Mouse (Mus musculus) heart, adult 8-10 months (tissue): Measurements from ENCODE around the gene Dlgap4. TPM values are rescaled to one million over a fixed set of nuclear protein-coding genes. Genes with fewer than 3 reads are reported as not detected.
A peak's percentile ranks its signal among the peaks of the same experiment; 100 is the strongest.

Experiments
- DNase-seq: peaks from one replicate; pipeline ENCODE4 v3.0.0; 2022; ENCODE audit warnings: low spot score
- total RNA-seq, 4 experiments: library from RNA; stranded (reverse); gene quantifications; 2 replicates each; pipeline ENCODE4 v1.2.4; 2022

Dlgap4 gene
- 10 to 100 TPM; 29.1 to 42.6 (median 32.1) TPM for total RNA-seq

DNA sequence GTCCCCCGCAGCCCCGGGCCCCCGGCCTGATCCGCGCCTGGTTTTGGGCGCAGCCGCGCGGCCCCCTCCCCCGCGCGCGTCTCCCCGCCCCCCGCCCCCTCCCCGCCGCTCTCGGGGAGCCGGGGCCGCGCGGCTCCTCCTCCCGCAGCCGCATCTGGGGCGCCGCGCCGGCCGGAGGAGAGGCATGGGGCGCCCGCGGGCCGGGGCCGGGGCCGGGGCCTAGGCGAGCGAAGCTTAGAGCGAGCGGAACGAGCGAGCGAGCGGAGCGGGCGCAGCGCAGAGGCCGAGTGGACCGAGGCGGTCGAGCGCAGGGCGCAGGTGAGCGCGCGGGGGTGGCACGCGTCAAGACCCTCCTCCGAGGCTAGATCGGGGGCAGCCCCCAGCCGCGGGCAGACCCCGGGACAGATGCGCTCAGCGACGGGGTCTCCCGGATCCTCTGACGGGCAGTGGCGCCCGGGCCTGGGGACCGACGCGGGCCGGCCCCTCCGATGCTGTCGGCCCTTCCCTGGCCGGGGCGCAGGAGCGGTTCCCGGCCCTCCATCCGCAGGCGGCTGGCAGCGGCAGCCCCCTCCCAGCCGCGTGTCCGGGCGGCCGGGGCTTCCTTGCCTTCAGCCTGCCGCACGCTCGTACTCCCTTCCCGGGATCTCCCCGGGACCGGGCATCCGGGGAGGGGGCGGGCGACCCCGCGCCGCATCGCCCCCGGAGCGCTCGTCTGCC, at the start of gene Dlgap4:
TSS of gene Dlgap4 (plus strand) at position 165 of the 717 bp plus-strand sequence.
- no peak for DNase-seq

DNA sequence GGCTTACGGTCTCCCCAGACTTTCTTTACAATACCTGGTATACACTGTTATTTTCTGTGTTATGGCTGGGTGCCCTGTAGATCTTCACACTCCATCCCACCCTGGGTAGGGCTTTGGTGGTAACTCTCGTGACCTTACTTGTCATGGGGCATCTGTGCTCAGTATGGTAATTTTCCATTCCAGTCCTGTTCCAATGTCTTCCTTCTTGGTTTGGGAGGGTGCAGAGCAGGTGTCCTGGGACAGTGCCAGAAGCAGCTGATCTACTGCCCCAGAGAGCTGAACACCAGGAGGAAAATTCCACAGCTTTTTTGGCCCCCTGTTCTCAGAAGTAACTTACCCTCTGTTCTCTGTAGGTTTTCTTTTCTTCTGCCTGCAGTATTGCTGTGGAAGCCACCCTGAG, 47.0 kb upstream of the Dlgap4 start:
- no peak for DNase-seq

- DNase-seq = no peak
Observed at GRCm38 (mm10) chr2:156568647-156569046, 44.9 kb upstream of the Dlgap4 start.

- DNase-seq = no peak
Observed at GRCm38 (mm10) chr2:156569261-156569660, 44.2 kb upstream of the Dlgap4 start.

DNA sequence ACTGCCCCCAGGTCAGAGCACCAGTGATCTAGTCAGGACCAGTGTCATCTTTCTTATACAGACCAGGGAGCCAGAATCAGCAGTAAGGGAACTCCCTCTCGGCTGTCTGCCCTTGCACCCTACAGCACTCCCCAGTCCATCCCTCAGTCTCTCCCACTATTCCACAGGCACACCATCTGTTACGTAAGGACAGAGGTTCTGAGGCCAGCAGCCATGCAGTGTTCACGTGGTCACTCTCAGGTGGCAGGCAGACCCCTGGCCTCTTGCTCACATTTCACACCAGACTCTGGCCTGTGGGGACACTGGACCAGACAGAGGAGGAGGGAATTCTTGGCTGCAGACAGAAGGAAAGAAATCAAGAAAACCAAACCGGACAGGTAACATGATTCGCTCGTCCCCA, 42.0 kb upstream of the Dlgap4 start:
- no peak for DNase-seq

- DNase-seq = no peak
Observed at GRCm38 (mm10) chr2:156576850-156577587, 36.5 kb upstream of the Dlgap4 start.

GRCm38 (mm10) chr2:156580507-156580906, 33.0 kb upstream of the Dlgap4 start:
- no peak for DNase-seq

DNA sequence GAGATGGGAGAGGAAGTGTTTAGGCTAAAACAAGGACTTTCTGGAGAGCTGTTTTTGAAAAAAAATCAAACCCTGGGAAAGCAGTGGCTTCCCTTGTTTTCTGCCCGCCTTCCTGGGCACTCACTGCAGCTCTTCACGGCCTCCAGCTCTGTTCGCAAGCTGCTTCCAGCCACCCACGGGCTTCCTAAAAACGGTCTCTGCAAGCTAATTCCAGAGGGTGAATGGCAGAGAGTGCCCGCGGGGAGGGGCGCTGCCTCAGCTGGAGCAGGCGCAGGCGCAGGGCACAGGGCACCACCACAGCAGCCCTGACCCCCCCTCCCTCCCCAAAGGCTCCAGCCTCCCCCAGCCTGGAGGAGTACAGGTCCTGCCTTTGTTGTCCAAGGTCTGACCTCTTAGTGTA, 32.3 kb upstream of the Dlgap4 start:
- DNase-seq = no peak

GRCm38 (mm10) chr2:156582887-156583286, 30.6 kb upstream of the Dlgap4 start:
- peak; percentile 18 for DNase-seq

GRCm38 (mm10) chr2:156584154-156584796, 29.2 kb upstream of the Dlgap4 start:
- DNase-seq = peak; percentile 10

- DNase-seq = peak; percentile 45
Observed at GRCm38 (mm10) chr2:156584797-156585471, 28.6 kb upstream of the Dlgap4 start.

DNA sequence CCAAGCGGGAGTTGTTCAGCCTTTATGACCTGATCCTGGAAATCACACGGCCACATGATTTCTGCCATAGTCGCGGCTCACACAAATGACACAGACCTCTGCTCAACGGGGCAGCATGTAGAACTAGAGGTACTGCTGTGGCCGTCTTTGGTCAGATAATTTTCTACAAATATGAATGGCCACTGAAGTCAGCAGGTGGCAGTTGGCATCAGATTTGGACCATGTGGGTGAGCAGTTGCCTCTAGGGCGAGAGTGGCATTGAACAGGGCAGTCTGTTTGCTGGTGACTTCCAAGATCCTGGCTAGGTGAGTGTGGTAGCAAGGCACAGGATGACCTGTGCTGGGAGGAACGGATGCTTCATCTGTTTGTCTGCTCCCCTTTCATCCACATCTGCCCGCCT, 24.0 kb upstream of the Dlgap4 start:
- DNase-seq = no peak

GRCm38 (mm10) chr2:156594987-156595490, 18.5 kb upstream of the Dlgap4 start:
- DNase-seq = no peak

GRCm38 (mm10) chr2:156602581-156602980, 10.9 kb upstream of the Dlgap4 start:
- DNase-seq = no peak

DNA sequence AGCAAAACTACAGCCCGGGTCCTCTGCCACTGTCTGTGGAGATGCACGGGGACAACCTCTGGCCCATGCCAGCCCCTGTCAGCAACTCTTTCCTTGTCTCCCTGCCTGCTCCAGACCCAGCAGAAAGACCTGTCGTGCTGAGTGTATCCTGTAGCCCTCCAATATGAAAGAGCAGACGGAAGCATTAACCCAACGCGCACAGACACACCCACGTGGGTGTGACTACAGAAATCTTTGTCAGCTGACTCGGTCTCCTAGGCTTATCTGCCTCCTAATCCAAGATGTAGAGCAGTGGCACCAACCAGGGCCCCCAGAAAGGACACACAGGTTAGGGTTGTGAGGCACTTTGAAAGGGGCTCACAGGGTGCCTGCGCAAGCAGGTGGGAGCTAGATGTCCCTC, 9.8 kb upstream of the Dlgap4 start:
- DNase-seq = no peak

GRCm38 (mm10) chr2:156605144-156605543, 8.4 kb upstream of the Dlgap4 start:
- DNase-seq = no peak

GRCm38 (mm10) chr2:156605971-156606370, 7.5 kb upstream of the Dlgap4 start:
- DNase-seq = no peak

DNA sequence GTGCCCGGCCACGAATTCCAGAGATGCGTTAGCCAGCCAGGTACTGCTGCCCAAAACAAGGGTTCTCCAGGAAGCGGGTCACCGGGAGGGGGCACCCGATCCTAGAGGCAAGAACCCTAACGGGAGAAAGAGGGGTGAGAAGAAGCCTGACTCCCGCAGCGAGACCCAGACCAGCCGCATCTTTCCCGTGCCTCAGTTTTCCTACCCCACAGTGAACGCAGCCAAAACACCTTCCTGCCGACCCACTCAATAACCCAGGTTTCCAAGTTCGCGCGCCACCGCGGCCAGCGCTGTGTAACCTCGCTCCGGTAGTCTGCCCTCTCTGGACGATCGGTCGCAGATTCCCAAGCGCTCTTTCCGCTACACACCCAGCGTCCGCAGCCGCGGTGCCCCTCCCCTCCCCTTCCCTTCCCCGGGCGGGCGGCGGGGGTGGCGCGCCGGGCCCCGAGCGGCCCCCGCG, 394 bp upstream of the Dlgap4 start:
- peak; percentile 45 for DNase-seq

DNA sequence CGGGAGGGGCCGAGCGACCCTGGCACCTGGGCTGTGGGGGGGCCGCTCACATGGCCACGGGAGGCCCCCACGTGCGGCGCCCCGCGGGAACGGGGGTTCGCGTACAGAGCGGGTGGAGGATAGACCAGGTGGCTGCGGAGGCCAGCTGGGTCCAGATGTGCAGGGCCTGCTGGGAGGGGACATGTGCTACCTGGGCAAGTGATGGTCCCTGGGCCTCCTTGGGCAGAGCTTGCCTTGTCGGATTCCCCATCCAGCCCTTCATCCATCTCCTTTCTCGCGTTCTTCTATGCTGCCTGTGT, 702 bp downstream of the Dlgap4 start:
- no peak for DNase-seq

- no peak for DNase-seq
Observed at GRCm38 (mm10) chr2:156614661-156615654, 1.5 kb downstream of the Dlgap4 start.

DNA sequence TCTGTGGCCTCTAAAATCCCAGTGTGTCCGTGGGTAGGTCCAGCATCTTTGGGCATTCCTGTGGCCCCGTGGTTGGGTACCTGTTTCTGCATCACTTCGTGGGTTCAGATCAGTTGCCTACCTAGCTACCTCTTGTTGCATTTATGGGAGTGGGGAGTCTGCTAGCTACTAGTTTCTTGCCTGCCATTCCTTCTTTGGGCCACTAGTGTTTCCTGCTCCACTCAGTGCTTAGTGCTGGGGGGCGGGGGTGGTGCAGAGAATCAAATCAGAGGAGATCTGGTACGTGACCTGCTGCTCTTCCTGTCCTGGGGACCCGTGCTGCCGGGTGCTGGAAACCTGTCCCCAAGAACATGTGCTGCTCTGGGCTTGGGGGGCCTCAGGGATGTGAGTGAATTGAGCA, 3.0 kb downstream of the Dlgap4 start:
- DNase-seq = no peak
